Mouse (Mus musculus) adrenal gland, postnatal 4 days (tissue): ENCODE results near the gene Hfe. TPM values are rescaled to one million over a fixed set of nuclear protein-coding genes. Genes with fewer than 3 reads are reported as not detected.
"Not testable (repeated sequence)": the region's sequence is repeated elsewhere in the genome, so short reads cannot be mapped to it uniquely, and the experiment has no call there.

Experiments used
- DNase-seq, 2 experiments: peaks; one replicate each; pipeline ENCODE4 v3.0.0; 2021 to 2022; ENCODE audit warnings: low spot score in 2 of 2, mixed read lengths in 2 of 2
- microRNA-seq: library from miRNA; unstranded; fragments of <30 nt; microRNA quantifications from one replicate; pipeline ENCODE4 v1.2.0, GENCODE M21; 2021
- total RNA-seq, 2 experiments: library from RNA; stranded (reverse); gene quantifications; 2 replicates each; pipeline ENCODE4 v1.2.3; 2021

Gene Hfe
- total RNA-seq, 2 experiments from 2014 or later = 24.4 to 26.7 TPM

- DNase-seq = no peak
Observed at GRCm38 (mm10) chr13:23687181-23687580, 23.5 kb downstream of the Hfe start.

GRCm38 (mm10) chr13:23685966-23686365, 24.7 kb downstream of the Hfe start:
- DNase-seq = no peak

DNA sequence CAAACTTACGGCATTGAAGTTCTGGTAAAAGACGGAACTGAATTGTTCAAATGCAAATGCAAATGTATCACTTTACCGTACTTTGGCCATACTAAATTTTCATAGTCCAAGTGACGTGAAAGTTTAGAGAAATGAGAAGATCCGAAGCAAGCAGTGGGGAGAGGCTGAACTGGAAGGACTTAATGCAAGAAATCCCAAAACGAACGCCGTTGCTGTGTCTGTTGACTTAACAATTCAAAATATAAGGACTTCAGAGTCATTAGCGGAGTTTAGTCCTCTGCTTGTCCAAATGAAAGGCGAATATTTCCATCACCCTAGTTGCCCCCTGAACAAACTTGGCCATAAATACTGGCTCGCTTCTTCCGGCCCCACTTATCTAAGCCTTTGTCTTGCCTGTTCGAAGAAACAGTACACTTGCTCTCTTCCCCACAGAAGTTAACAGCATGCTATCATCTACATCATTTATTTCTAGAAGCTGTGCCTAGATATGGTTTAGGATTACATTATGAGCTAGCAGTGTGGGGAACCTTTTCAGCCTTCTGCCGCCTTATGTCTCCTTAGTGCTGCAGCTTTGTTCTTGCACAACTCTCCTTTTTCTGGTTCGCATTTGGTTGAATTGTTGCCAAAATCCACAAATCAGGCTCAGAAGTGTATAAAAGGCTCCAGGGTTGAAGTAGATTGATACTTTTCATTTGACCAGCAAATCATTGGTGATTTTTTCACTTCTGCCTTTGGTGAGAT, 25.4 kb downstream of the Hfe start:
- DNase-seq = no peak

GRCm38 (mm10) chr13:23684295-23684945, 26.2 kb downstream of the Hfe start:
- DNase-seq = not testable (repeated sequence)

DNA sequence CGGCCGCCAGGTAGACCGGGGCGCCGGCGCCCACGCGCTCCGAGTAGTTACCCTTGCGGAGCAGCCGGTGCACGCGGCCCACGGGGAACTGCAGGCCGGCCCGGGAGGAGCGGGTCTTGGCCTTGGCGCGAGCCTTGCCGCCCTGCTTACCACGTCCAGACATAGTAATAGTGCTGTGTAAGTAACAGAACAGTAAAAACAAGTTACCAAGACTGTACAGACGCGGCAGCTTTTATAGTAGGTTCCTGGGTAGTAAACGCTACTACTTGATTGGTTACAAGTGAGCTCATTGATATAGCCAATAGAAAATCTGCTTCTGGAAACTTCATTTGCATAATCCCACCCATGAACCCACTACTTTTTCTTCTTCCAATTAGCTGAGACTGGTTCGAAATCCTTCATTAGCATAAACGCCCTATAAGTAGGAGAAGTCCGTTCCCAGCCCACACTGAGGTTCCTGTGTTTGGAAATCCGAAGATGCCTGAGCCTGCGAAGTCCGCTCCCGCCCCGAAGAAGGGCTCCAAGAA, 26.8 kb downstream of the Hfe start, which contains the start of the genes Hist1h2ac and Hist1h2bc:
Gene Hist1h2ac (minus strand): TSS at position 194 of the 527 bp plus-strand sequence.
Gene Hist1h2bc (plus strand): TSS at position 445 of the 527 bp plus-strand sequence.
- DNase-seq = peak in 1 of 2 experiments; percentile 59

- DNase-seq = not testable (repeated sequence)
Observed at GRCm38 (mm10) chr13:23682947-23683754, 27.5 kb downstream of the Hfe start.

DNA sequence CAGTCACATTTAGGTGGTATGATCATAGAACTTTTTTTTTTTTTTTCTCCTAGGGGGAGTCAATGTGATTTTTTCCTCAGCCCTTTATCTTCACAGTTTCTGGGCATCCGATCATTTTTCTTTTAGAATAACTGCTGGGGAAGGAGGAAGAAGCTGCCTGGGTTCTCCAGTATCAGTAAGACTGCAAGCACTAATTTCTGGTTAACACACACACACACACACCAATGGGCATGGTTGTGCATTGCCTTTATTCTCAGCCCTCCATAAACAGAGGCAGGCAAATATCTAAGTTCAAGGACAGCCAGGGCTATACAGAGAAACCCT, 28.1 kb downstream of the Hfe start:
- no peak for DNase-seq

DNA sequence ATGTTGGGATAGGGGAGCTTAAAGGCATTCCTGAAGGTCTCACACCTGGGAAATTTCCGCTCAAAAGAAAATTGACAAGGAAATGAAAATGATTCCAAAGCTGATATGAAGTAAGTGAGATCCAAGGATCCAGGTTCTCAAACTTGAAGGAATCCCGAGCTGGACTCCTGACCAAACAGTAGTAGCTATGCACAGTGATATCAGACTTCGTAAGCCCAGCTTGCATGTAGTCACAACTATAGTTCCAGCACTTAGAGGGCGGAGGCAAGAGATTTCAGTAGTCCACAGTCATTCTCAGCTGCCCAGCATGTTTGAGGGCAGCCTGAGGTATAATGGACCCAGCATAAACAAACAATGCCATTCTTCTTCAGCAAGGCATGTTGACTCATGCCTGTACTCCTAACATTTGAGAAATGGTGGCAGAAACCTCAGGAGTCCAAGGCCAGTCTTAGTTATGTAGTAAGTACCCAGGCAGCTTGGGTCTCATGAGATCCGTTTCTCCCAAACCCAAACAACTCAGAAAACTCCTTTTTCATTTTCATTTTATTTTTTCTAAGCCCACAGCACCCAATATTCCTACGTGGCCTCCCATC, 28.6 kb downstream of the Hfe start:
- no peak for DNase-seq

GRCm38 (mm10) chr13:23662536-23662935, 48.1 kb downstream of the Hfe start:
- DNase-seq = no peak

GRCm38 (mm10) chr13:23659636-23660366, 50.9 kb downstream of the Hfe start:
- no peak for DNase-seq

Small RNAs within 50 kb of the gene (microRNA-seq; reads per million reads assigned to microRNA genes)
- gene Gm44314 (not detected), gene Gm44350 (not detected), gene Gm44484 (not detected)

Other genes starting within 250 kb of the Hfe start
- under 1 TPM; 0.20 to 0.87 TPM for gene Btn1a1, start 245.0 kb downstream of the Hfe start, total RNA-seq
- gene Btn2a2, start 222.0 kb downstream of the Hfe start, total RNA-seq = under 1 TPM in 1 of 2 experiments, not detected in 1; 0.17 TPM
- 1,000 to 10,000 TPM; 1,239 to 1,302 TPM for gene Hist1h4h, start 179.8 kb downstream of the Hfe start, total RNA-seq
- gene Hist1h2af, start 176.9 kb downstream of the Hfe start, total RNA-seq = 100 to 1,000 TPM; 512 to 538 TPM
- 100 to 1,000 TPM; 144 to 196 TPM for gene Hist1h3g, start 175.4 kb downstream of the Hfe start, total RNA-seq
- 10 to 100 TPM; 29.4 to 38.7 TPM for gene Hist1h2bh, start 167.5 kb downstream of the Hfe start, total RNA-seq
- gene Hist1h3f, start 166.8 kb downstream of the Hfe start, total RNA-seq = 100 to 1,000 TPM; 150 to 177 TPM
- 100 to 1,000 TPM; 899 to 983 TPM for gene Hist1h4f, start 159.2 kb downstream of the Hfe start, total RNA-seq
- 10 to 100 TPM; 48.3 to 57.6 TPM for gene Hist1h1d, start 157.6 kb downstream of the Hfe start, total RNA-seq
- gene Hist1h3e, start 148.5 kb downstream of the Hfe start, total RNA-seq = 100 to 1,000 TPM; 399 to 448 TPM
- gene Hist1h2ae, start 139.6 kb downstream of the Hfe start, total RNA-seq = 10 to 100 TPM; 79.7 to 95.7 TPM
- gene Hist1h2bg, start 139.5 kb downstream of the Hfe start, total RNA-seq = 100 to 1,000 TPM; 627 to 705 TPM
- 100 to 1,000 TPM; 297 to 360 TPM for gene Hist1h2bf, start 136.7 kb downstream of the Hfe start, total RNA-seq
- 10 to 100 TPM; 63.5 to 64.6 TPM for gene Hist1h2ad, start 136.5 kb downstream of the Hfe start, total RNA-seq
- gene Hist1h3d, start 135.1 kb downstream of the Hfe start, total RNA-seq = 10 to 100 TPM; 64.3 to 80.4 TPM
- gene Hist1h4d, start 129.3 kb downstream of the Hfe start, total RNA-seq = 100 to 1,000 TPM; 413 to 478 TPM
- 10 to 100 TPM; 40.6 to 48.5 TPM for gene Hist1h2be, start 89.7 kb downstream of the Hfe start, total RNA-seq
- 100 to 1,000 TPM; 327 to 388 TPM for gene Hist1h1e, start 88.3 kb downstream of the Hfe start, total RNA-seq
- gene Hist1h2ac, start 26.9 kb downstream of the Hfe start, total RNA-seq = 10 to 100 TPM; 13.0 to 15.5 TPM
- 10 to 100 TPM; 92.5 to 95.2 TPM for gene Hist1h2bc, start 26.7 kb downstream of the Hfe start, total RNA-seq
- gene Hist1h1t, start 15.0 kb downstream of the Hfe start, total RNA-seq = 1 to 10 TPM; 1.8 to 2.2 TPM
- gene Hist1h4c, start 12.4 kb downstream of the Hfe start, total RNA-seq = 100 to 1,000 TPM; 220 to 275 TPM
- 100 to 1,000 TPM; 583 to 655 TPM for gene Hist1h1c, start 28.0 kb upstream of the Hfe start, total RNA-seq
- 100 to 1,000 TPM; 224 to 252 TPM for gene Hist1h3c, start 34.7 kb upstream of the Hfe start, total RNA-seq
- gene Hist1h2bb, start 35.9 kb upstream of the Hfe start, total RNA-seq = 100 to 1,000 TPM; 268 to 325 TPM
- 100 to 1,000 TPM; 457 to 545 TPM for gene Hist1h2ab, start 40.3 kb upstream of the Hfe start, total RNA-seq
- 100 to 1,000 TPM; 526 to 670 TPM for gene Hist1h3b, start 41.4 kb upstream of the Hfe start, total RNA-seq
- 100 to 1,000 TPM; 436 to 510 TPM for gene Hist1h4b, start 46.2 kb upstream of the Hfe start, total RNA-seq
- gene Hist1h4a, start 50.4 kb upstream of the Hfe start, total RNA-seq = 100 to 1,000 TPM; 348 to 415 TPM
- gene Hist1h3a, start 51.5 kb upstream of the Hfe start, total RNA-seq = 100 to 1,000 TPM; 459 to 527 TPM
- 100 to 1,000 TPM; 405 to 481 TPM for gene Hist1h1a, start 52.8 kb upstream of the Hfe start, total RNA-seq
- gene Trim38, start 59.1 kb upstream of the Hfe start, total RNA-seq = under 1 TPM in 1 of 2 experiments, not detected in 1; 0.20 TPM
- 10 to 100 TPM in 1 of 2 experiments, under 1 TPM in 1; 0.53 to 10.9 TPM for gene Slc17a2, start 96.1 kb upstream of the Hfe start, total RNA-seq
- gene Slc17a3, start 128.6 kb upstream of the Hfe start, total RNA-seq = 1 to 10 TPM; 3.3 to 4.8 TPM
- 1 to 10 TPM in 1 of 2 experiments, under 1 TPM in 1; 0.37 to 5.1 TPM for gene Slc17a1, start 156.9 kb upstream of the Hfe start, total RNA-seq
- gene Slc17a4, start 204.2 kb upstream of the Hfe start, total RNA-seq = 1 to 10 TPM; 1.4 to 1.8 TPM
- not detected for gene Hist1h2ba, start 223.3 kb upstream of the Hfe start, total RNA-seq
- gene Hist1h2aa, start 223.6 kb upstream of the Hfe start, total RNA-seq = not detected